In the genomic region with DNA sequence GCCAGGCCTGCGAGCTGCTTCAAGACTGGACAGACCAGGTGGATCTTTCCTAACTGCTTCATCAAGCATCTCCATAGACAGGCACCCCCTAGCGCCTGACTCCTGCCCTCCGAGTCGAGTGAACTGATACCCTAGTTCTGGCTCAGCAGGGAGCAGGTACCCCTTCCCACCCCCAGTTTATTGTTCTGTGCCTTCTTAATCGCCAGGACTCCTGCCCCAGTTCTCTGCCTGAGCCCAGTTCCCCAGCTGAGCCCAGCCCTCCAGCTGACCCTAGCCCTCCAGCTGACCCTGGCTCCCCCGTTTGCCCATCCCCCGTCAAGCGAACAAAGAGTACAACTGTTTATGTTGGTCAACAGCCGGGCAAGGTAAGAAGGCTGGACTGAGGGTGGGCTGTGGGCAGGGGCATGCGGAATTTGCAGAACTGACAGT, we compare ENCODE assay signal across 8 mouse cellular contexts. TPM values are rescaled to one million over a fixed set of nuclear protein-coding genes. Genes with fewer than 3 reads are reported as not detected.
DNase-seq lines count a peak whose midpoint lies in the region; ATAC-seq lines count a peak whose summit lies in the region.

No protein-coding gene starts in this region.

- H3K36me3 ChIP-seq in kidney, embryonic 16.5 days (ENCODE audit: insufficient read depth, low read length) = peaks cover 34% of the 10 kb centered on the region
- peaks cover 60% of the 10 kb centered on the region for H3K36me3 ChIP-seq in embryonic facial prominence, embryonic 10.5 days (replicated peaks)
- H3K36me3 ChIP-seq in intestine, embryonic 15.5 days = peaks cover 31% of the 10 kb centered on the region
- peaks cover 33% of the 10 kb centered on the region for H3K36me3 ChIP-seq in neural tube, embryonic 13.5 days

- peak overlapping the region; percentile 73 for H3K4me2 ChIP-seq in kidney, embryonic 16.5 days (replicated peaks; ENCODE audit: low read depth, low read length)
- peak overlapping the region; percentile 70 for H3K4me2 ChIP-seq in intestine, embryonic 15.5 days (replicated peaks)
- H3K4me2 ChIP-seq in neural tube, embryonic 13.5 days = peak overlapping the region; percentile 88

- H3K4me3 ChIP-seq in kidney, embryonic 16.5 days (ENCODE audit: low read length) = peak overlapping the region; percentile 86
- H3K4me3 ChIP-seq in embryonic facial prominence, embryonic 10.5 days = peak overlapping the region; percentile 82
- peak overlapping the region; percentile 81 for H3K4me3 ChIP-seq in intestine, embryonic 15.5 days (replicated peaks)
- peak overlapping the region; percentile 73 for H3K4me3 ChIP-seq in neural tube, embryonic 13.5 days

- DNase-seq in kidney, adult 11 months = no peak
- DNase-seq in embryonic facial prominence, embryonic 10.5 days (ENCODE audit: low spot score) = peak; percentile 57
- DNase-seq in ovary, adult 18-20 months (ENCODE audit: low spot score) = no peak
- DNase-seq in frontal cortex, postnatal 36 days (ENCODE audit: low spot score in 2 of 2) = no peak
- no peak for DNase-seq in left cerebral cortex, postnatal 36 days (ENCODE audit: low spot score in 2 of 2)

- no peak for ATAC-seq in kidney, embryonic 16.5 days (ENCODE audit: low FRiP score, low TSS enrichment)
- ATAC-seq in intestine, embryonic 15.5 days = no peak
- ATAC-seq in neural tube, embryonic 13.5 days (ENCODE audit: low read depth) = no peak

- peaks cover 23% of the 10 kb centered on the region for H3K4me1 ChIP-seq in kidney, embryonic 16.5 days (ENCODE audit: insufficient read depth, low read length)
- H3K4me1 ChIP-seq in embryonic facial prominence, embryonic 10.5 days = peaks cover 53% of the 10 kb centered on the region
- H3K4me1 ChIP-seq in intestine, embryonic 15.5 days (replicated peaks) = peaks cover 26% of the 10 kb centered on the region
- peaks cover 37% of the 10 kb centered on the region for H3K4me1 ChIP-seq in neural tube, embryonic 13.5 days (replicated peaks)

- intact Hi-C loops in left cerebral cortex, postnatal 36 days (cut with DNase I) = no loop called here

- H3K27ac ChIP-seq in kidney, embryonic 16.5 days (ENCODE audit: low read length) = no peak overlapping the region
- peak overlapping the region; percentile 96 for H3K27ac ChIP-seq in embryonic facial prominence, embryonic 10.5 days (replicated peaks)
- H3K27ac ChIP-seq in intestine, embryonic 15.5 days = no peak overlapping the region
- H3K27ac ChIP-seq in neural tube, embryonic 13.5 days (replicated peaks) = no peak overlapping the region

- no peaks in the 10 kb centered on the region for H3K9me3 ChIP-seq in kidney, embryonic 16.5 days (ENCODE audit: low read length)
- no peaks in the 10 kb centered on the region for H3K9me3 ChIP-seq in embryonic facial prominence, embryonic 10.5 days
- no peaks in the 10 kb centered on the region for H3K9me3 ChIP-seq in intestine, embryonic 15.5 days
- H3K9me3 ChIP-seq in neural tube, embryonic 13.5 days = no peaks in the 10 kb centered on the region

- peak overlapping the region; percentile 93 for H3K9ac ChIP-seq in kidney, embryonic 16.5 days (replicated peaks; ENCODE audit: low read length)
- peak overlapping the region; percentile 84 for H3K9ac ChIP-seq in intestine, embryonic 15.5 days
- no peak overlapping the region; the same call in 1 of the 2 replicates for H3K9ac ChIP-seq in neural tube, embryonic 13.5 days

- WGBS in kidney, embryonic 16.5 days = 10% methylated on average over 10 of the region's 10 CpGs
- WGBS in embryonic facial prominence, embryonic 10.5 days = 7% methylated on average over 10 of the region's 10 CpGs
- 10% methylated on average over 10 of the region's 10 CpGs for WGBS in intestine, embryonic 15.5 days
- 7% methylated on average over 10 of the region's 10 CpGs for WGBS in neural tube, embryonic 13.5 days

- no peaks in the 10 kb centered on the region for H3K27me3 ChIP-seq in kidney, embryonic 16.5 days (ENCODE audit: insufficient read depth, low read length)
- no peaks in the 10 kb centered on the region for H3K27me3 ChIP-seq in embryonic facial prominence, embryonic 10.5 days (replicated peaks; ENCODE audit: low read depth, poor library complexity, severe bottlenecking)
- H3K27me3 ChIP-seq in intestine, embryonic 15.5 days (replicated peaks) = no peaks in the 10 kb centered on the region
- H3K27me3 ChIP-seq in neural tube, embryonic 13.5 days = no peaks in the 10 kb centered on the region

RNA-seq across cellular contexts. Expression of a gene that starts 1.1 kb away (rescaled TPM):
- polyA plus RNA-seq in kidney, embryonic 16.5 days (2015; fragmentation: Nextera tagmentation; extraction: Ambion mirVana) = 43.0 and 49.0 TPM in 2 replicates
- 70.0 and 76.4 TPM in 2 replicates for polyA plus RNA-seq in embryonic facial prominence, embryonic 10.5 days (2016; fragmentation: Nextera tagmentation; extraction: Ambion mirVana)
- 40.3 and 41.8 TPM in 2 replicates for polyA plus RNA-seq in intestine, embryonic 15.5 days (2015; fragmentation: Nextera tagmentation; extraction: Ambion mirVana)
- 7.3 and 9.2 TPM in 2 replicates for polyA plus RNA-seq in neural tube, embryonic 13.5 days (2015; fragmentation: Nextera tagmentation; extraction: Ambion mirVana)
- total RNA-seq in left cerebral cortex, postnatal 36 days (2021) = 1 to 10 TPM; 1.8 to 3.5 TPM

RNA-seq across cellular contexts. Expression of a gene that starts 7.8 kb away (rescaled TPM):
- 363 and 371 TPM in 2 replicates for polyA plus RNA-seq in kidney, embryonic 16.5 days (2015; fragmentation: Nextera tagmentation; extraction: Ambion mirVana)
- 296 and 300 TPM in 2 replicates for polyA plus RNA-seq in embryonic facial prominence, embryonic 10.5 days (2016; fragmentation: Nextera tagmentation; extraction: Ambion mirVana)
- 545 and 612 TPM in 2 replicates for polyA plus RNA-seq in intestine, embryonic 15.5 days (2015; fragmentation: Nextera tagmentation; extraction: Ambion mirVana)
- polyA plus RNA-seq in neural tube, embryonic 13.5 days (2015; fragmentation: Nextera tagmentation; extraction: Ambion mirVana) = 133 and 161 TPM in 2 replicates
- total RNA-seq in left cerebral cortex, postnatal 36 days (2021) = 10 to 100 TPM; 54.5 to 62.3 TPM

RNA-seq across cellular contexts. Expression of a gene that starts 17.8 kb away (rescaled TPM):
- polyA plus RNA-seq in kidney, embryonic 16.5 days (2015; fragmentation: Nextera tagmentation; extraction: Ambion mirVana) = 15.6 and 16.9 TPM in 2 replicates
- polyA plus RNA-seq in embryonic facial prominence, embryonic 10.5 days (2016; fragmentation: Nextera tagmentation; extraction: Ambion mirVana) = 8.5 and 9.0 TPM in 2 replicates
- 10.8 and 12.2 TPM in 2 replicates for polyA plus RNA-seq in intestine, embryonic 15.5 days (2015; fragmentation: Nextera tagmentation; extraction: Ambion mirVana)
- 3.2 and 6.2 TPM in 2 replicates for polyA plus RNA-seq in neural tube, embryonic 13.5 days (2015; fragmentation: Nextera tagmentation; extraction: Ambion mirVana)
- total RNA-seq in left cerebral cortex, postnatal 36 days (2021) = 1 to 10 TPM; 6.5 to 7.6 TPM

RNA-seq across cellular contexts. Expression of a gene that starts 42.4 kb away (rescaled TPM):
- 17.4 and 18.2 TPM in 2 replicates for polyA plus RNA-seq in kidney, embryonic 16.5 days (2015; fragmentation: Nextera tagmentation; extraction: Ambion mirVana)
- polyA plus RNA-seq in embryonic facial prominence, embryonic 10.5 days (2016; fragmentation: Nextera tagmentation; extraction: Ambion mirVana) = 4.6 and 5.2 TPM in 2 replicates
- polyA plus RNA-seq in intestine, embryonic 15.5 days (2015; fragmentation: Nextera tagmentation; extraction: Ambion mirVana) = 17.1 and 18.8 TPM in 2 replicates
- 5.5 and 6.5 TPM in 2 replicates for polyA plus RNA-seq in neural tube, embryonic 13.5 days (2015; fragmentation: Nextera tagmentation; extraction: Ambion mirVana)
- total RNA-seq in left cerebral cortex, postnatal 36 days (2021) = 1 to 10 TPM; 8.8 to 9.2 TPM

RNA-seq across cellular contexts. Expression of a gene that starts 42.5 kb away (rescaled TPM):
- polyA plus RNA-seq in kidney, embryonic 16.5 days (2015; fragmentation: Nextera tagmentation; extraction: Ambion mirVana) = 56.7 and 60.1 TPM in 2 replicates
- 49.6 and 54.9 TPM in 2 replicates for polyA plus RNA-seq in embryonic facial prominence, embryonic 10.5 days (2016; fragmentation: Nextera tagmentation; extraction: Ambion mirVana)
- polyA plus RNA-seq in intestine, embryonic 15.5 days (2015; fragmentation: Nextera tagmentation; extraction: Ambion mirVana) = 58.0 and 76.0 TPM in 2 replicates
- 84.7 and 101 TPM in 2 replicates for polyA plus RNA-seq in neural tube, embryonic 13.5 days (2015; fragmentation: Nextera tagmentation; extraction: Ambion mirVana)
- total RNA-seq in left cerebral cortex, postnatal 36 days (2021) = 10 to 100 TPM; 78.7 to 84.5 TPM
